Mouse (Mus musculus) kidney, embryonic 15.5 days (tissue): ENCODE measurements at regions not wholly inside any gene's neighbourhood (a gene's known extent, or its start where the extent isn't known, plus 50 kb on each side); places are given as distances from the start of the nearest gene placed in this dataset.

Experiments
- ATAC-seq: fragments of 200-750 bp; cut with Nextera tagmentation; replicated peaks from 2 replicates; pipeline ENCODE4 v1.8.0; 2017; ENCODE audit warnings: moderate TSS enrichment; ENCODE audit not compliant: low FRiP score
- H3K27ac ChIP-seq: fragments of 300-500 bp; sonication (generic); 2 replicates; pipeline ENCODE4 v1.5.1; 2015; ENCODE audit warnings: mild to moderate bottlenecking, inconsistent platforms
- H3K27me3 ChIP-seq: fragments of 300-500 bp; sonication (generic); 2 replicates; pipeline ENCODE4 v1.6.1; 2015; ENCODE audit warnings: inconsistent platforms
- H3K36me3 ChIP-seq: fragments of 300-500 bp; sonication (generic); 2 replicates; pipeline ENCODE4 v1.6.1; 2015; ENCODE audit warnings: inconsistent platforms
- H3K4me1 ChIP-seq: fragments of 300-500 bp; sonication (generic); 2 replicates; pipeline ENCODE4 v1.6.1; 2015; ENCODE audit warnings: inconsistent platforms
- H3K4me2 ChIP-seq: fragments of 300-500 bp; sonication (generic); 2 replicates; pipeline ENCODE4 v1.6.1; 2015; ENCODE audit warnings: moderate library complexity, mild to moderate bottlenecking, inconsistent platforms
- H3K4me3 ChIP-seq: fragments of 300-500 bp; sonication (generic); replicated peaks from 2 replicates; pipeline ENCODE4 v1.5.1; 2015; ENCODE audit warnings: mild to moderate bottlenecking, inconsistent platforms
- H3K9ac ChIP-seq: fragments of 300-500 bp; sonication (generic); 2 replicates; pipeline ENCODE4 v1.6.1; 2015; ENCODE audit warnings: mild to moderate bottlenecking, inconsistent platforms
- H3K9me3 ChIP-seq: fragments of 300-500 bp; sonication (generic); replicated peaks from 2 replicates; pipeline ENCODE4 v1.6.1; 2016; ENCODE audit warnings: inconsistent platforms
- WGBS: fragments of 180-500 bp; shearing (Covaris S2); methylation state at CpG from one replicate; pipeline ENCODE4 v1.1.7; 2015; ENCODE audit warnings: mixed read lengths; 5-methylcytosine and 5-hydroxymethylcytosine counted together

GRCm38 (mm10) chr5:148615117-148615516 is 62.5 kb upstream of the Ubl3 start:
- H3K4me1 ChIP-seq, result peaks cover 9% of the 10 kb centered on the region
- no peak overlapping the region for H3K27ac ChIP-seq
- 93% methylated on average over 14 of the region's 14 CpGs for WGBS
- no peak overlapping the region for H3K4me2 ChIP-seq
- H3K9ac ChIP-seq, result no peak overlapping the region
- H3K4me3 ChIP-seq, result no peak overlapping the region
- H3K36me3 ChIP-seq, result no peaks in the 10 kb centered on the region
- no peaks in the 10 kb centered on the region for H3K9me3 ChIP-seq
- no peaks in the 10 kb centered on the region for H3K27me3 ChIP-seq
- no peak for ATAC-seq

- Histone ChIP-seq H3K4me1 (peaks cover 22% of the 10 kb centered on the region), H3K4me2 (no peak overlapping the region), H3K27me3 (no peaks in the 10 kb centered on the region), H3K9ac (no peak overlapping the region), H3K4me3 (no peak overlapping the region), H3K36me3 (no peaks in the 10 kb centered on the region), H3K27ac (no peak overlapping the region), H3K9me3 (no peaks in the 10 kb centered on the region)
- WGBS, result 35% methylated on average over 5 of the region's 5 CpGs
- no peak for ATAC-seq
Measured at GRCm38 (mm10) chr5:148611323-148611722, 58.7 kb upstream of the Ubl3 start.

- no peaks in the 10 kb centered on the region for H3K36me3 ChIP-seq
- H3K4me1 ChIP-seq, result peaks cover 16% of the 10 kb centered on the region
- ATAC-seq, result no peak
- no peaks in the 10 kb centered on the region for H3K9me3 ChIP-seq
- H3K4me2 ChIP-seq, result no peak overlapping the region
- no peak overlapping the region for H3K27ac ChIP-seq
- H3K4me3 ChIP-seq, result no peak overlapping the region
- H3K27me3 ChIP-seq, result no peaks in the 10 kb centered on the region
- H3K9ac ChIP-seq, result no peak overlapping the region
- WGBS, result 75% methylated on average over 9 of the region's 9 CpGs
Measured at GRCm38 (mm10) chr5:148609506-148609880, 56.9 kb upstream of the Ubl3 start.

- Histone ChIP-seq H3K27me3 (no peaks in the 10 kb centered on the region), H3K4me3 (no peak overlapping the region), H3K9me3 (no peaks in the 10 kb centered on the region), H3K9ac (no peak overlapping the region), H3K27ac (0 out of 2 replicates have a peak overlapping the region, but pooled peaks have one; percentile 58), H3K4me1 (peaks cover 16% of the 10 kb centered on the region), H3K4me2 (no peak overlapping the region), H3K36me3 (no peaks in the 10 kb centered on the region)
- WGBS, result 71% methylated on average over 13 of the region's 13 CpGs
- ATAC-seq, result no peak
Measured at GRCm38 (mm10) chr5:148608857-148609505, 56.4 kb upstream of the Ubl3 start.

- H3K36me3 ChIP-seq, result no peaks in the 10 kb centered on the region
- peak overlapping the region; percentile 58 for H3K27ac ChIP-seq
- ATAC-seq, result peak; percentile 85
- H3K9me3 ChIP-seq, result no peaks in the 10 kb centered on the region
- no peaks in the 10 kb centered on the region for H3K27me3 ChIP-seq
- H3K4me2 ChIP-seq, result no peak overlapping the region; the same call in 1 of the 2 replicates
- H3K4me1 ChIP-seq, result peaks cover 16% of the 10 kb centered on the region
- WGBS, result 33% methylated on average over 9 of the region's 9 CpGs
- H3K9ac ChIP-seq, result no peak overlapping the region
- H3K4me3 ChIP-seq, result no peak overlapping the region
Measured at GRCm38 (mm10) chr5:148608178-148608577, 55.6 kb upstream of the Ubl3 start.

GRCm38 (mm10) chr5:148605730-148606129 is 53.1 kb upstream of the Ubl3 start:
- Histone ChIP-seq H3K4me1 (peaks cover 19% of the 10 kb centered on the region), H3K9me3 (no peaks in the 10 kb centered on the region), H3K4me2 (no peak overlapping the region), H3K27me3 (no peaks in the 10 kb centered on the region), H3K9ac (no peak overlapping the region), H3K27ac (no peak overlapping the region), H3K36me3 (no peaks in the 10 kb centered on the region), H3K4me3 (no peak overlapping the region)
- ATAC-seq, result no peak
- WGBS, result 87% methylated on average over 8 of the region's 8 CpGs
